Mouse (Mus musculus): ENCODE data around the gene Yif1a. TPM values are rescaled to one million over a fixed set of nuclear protein-coding genes. Genes with fewer than 3 reads are reported as not detected.

Yif1a gene
- 23.0 TPM for polyA plus RNA-seq (2014; fragmentation: Illumina TruSeq; extraction: RNeasy Lipid Tissue Mini Kit (QIAGEN cat#74804); ENCODE audit: low read depth, low replicate concordance)

DNA sequence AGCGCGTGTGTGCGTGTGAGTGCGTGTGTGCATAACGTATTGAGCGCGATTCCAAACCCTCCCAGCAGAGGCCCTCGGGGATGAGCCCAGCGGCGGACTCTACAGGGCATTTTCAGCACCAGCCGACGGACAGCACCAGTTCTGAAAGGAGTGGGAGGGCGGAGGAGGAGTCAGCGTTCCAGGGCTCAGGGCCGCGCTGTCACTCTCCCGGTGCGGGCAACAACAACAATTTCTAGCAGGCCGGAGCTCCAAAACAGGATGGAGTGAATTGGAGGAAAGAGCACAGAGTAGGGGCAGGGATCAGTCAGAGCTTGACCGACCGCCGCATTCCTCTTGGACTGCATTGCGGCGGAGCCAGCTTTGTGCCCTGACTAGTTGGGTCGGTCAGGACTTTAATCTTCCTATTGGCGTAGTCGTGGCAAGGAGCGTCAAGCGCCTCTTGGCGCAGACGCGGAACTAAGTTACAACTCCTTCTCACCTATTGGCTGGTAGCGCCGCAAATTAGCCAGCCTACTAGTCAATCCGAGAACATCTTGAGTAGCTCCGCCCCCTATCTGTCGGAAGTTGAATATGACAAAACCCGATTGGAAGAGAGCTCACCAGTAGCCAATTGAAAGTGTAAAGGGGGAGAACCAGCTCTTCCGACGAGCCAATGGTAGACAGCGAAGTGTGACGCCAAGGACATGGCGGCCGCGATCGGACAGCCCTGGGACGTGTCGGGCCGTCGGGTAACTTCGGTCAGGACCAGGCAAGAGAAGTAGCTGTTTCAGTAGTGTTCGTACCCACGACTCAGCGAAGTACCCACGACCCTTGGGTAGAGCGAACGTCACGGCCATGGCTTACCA, at the start of gene Yif1a:
TSS of gene Yif1a (plus strand) at position 655 of the 845 bp plus-strand sequence.

DNA sequence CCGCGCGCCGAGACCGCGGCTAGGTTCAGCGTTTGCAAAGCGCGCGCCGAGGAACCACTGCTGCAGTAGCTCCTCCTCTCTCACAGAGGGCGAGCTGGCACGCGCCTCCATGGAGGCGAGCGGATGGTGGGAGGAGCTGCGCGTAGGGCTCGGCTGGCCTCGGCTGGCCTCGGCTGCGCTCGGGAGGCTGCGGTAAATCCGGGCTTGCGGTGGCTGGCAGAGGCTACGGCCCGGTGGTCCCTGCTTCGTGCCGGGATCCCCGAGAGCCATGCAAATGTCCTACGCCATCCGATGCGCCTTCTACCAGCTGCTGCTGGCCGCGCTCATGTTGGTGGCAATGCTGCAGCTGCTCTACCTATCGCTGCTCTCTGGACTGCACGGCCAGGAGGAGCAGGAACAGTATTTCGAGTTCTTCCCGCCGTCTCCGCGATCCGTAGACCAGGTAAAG, 49.6 kb upstream of the Yif1a start, which contains the start of the genes B4gat1 and AC124502.3:
TSS of gene B4gat1 (plus strand) at position 118 of the 448 bp plus-strand sequence.
TSS of gene AC124502.3 (plus strand) at position 183 of the 448 bp plus-strand sequence.

DNA sequence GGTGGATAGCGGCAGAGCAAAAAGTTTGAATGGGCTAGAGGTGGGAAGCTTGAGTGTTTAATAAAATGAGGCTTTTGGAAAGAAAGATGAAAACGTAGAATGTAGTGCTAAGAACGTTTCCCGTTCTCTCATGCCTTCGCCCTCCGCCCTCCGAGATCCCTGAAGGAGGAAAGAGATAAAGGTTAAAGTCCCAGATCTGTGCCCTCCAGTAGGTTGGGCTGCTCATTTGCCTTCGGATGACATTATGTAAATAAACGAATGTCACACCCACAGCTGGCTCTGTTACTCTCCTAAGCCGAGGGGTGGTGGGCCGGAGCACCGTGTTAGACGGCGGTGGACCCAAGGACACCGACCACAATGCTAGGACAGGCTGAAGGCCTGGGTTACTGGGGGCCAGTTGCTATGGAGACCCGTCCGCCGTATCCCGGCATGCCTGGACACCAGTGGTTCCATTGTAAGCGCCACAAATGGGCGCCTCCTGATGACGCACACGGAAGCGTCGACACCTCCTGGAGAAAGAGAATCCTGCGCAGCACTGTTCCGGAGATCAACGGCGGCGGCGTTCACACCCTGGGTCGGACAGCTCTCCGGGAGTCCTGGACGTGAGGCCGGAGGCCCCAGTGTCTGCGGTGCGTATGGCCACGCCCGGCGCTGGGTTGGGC, 47.3 kb upstream of the Yif1a start, which contains the start of gene Brms1:
TSS of gene Brms1 (plus strand) at position 493 of the 662 bp plus-strand sequence.

DNA sequence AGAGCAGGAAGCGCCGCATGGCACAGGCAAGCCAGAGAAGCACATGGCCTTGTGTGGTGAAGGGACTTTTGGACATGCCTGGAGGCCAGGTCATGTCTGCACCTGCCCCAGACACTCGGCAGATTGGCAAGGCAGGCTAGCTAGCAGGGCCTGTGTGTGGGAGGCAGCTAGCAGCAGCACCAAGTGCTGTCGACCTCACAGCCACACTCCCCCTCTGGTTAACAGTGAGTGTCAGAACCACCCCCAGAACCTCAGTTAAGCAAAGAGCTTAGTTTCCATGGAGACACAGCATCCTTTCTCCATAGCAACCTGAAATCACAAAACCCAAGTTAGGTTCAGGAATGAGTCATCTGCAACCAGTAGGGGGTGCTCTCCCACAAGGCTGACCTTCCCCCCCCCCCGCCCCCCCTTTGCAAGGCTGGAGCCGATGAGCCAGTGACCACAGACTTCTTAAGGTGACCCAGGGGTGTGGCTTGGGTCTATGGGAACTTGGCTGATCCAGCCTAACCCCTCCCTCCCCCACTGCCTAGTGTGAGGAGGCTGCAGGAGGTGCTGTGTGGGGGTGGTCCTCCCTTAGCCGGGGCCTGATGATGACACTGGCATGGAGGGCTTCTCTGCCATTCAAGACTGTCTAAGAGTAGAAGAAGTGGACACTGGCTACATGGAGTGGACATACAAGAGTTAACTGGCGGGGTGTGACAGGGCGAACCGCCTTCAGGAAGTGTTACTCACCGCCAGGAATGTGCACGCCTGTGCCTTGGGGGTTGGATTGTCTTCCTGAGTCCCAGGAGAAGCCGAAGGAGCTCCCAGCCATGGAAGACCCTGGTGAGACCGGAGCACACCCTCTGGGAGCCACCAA, 38.1 kb upstream of the Yif1a start, which contains the start of gene Rin1:
TSS of gene Rin1 (plus strand) at position 435 of the 859 bp plus-strand sequence.

DNA sequence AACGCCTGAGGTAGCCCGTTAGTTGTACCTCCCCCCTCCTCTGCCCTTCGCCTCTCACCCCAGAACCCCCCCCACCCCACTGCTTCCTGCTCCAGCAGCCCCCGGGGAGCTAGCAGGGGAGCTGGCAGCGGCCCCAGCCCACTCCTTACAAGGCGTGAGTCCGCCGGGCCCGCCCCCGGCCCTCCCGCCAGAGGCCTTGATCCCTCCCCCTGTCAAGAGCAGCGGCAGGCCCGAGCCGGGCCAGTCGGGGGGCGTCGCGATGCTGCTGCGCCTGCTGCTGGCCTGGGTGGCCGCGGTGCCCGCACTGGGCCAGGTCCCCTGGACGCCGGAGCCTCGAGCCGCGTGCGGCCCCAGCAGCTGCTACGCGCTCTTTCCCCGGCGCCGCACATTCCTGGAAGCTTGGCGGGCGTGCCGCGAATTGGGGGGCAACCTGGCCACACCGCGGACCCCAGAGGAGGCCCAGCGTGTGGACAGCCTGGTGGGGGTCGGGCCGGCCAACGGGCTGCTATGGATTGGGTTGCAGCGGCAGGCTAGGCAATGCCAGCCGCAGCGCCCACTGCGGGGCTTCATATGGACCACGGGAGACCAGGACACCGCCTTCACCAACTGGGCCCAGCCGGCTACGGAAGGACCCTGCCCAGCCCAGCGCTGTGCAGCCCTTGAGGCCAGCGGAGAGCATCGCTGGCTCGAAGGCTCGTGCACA, 20.3 kb upstream of the Yif1a start, which contains the start of gene Cd248:
TSS of gene Cd248 (plus strand) at position 212 of the 703 bp plus-strand sequence.

DNA sequence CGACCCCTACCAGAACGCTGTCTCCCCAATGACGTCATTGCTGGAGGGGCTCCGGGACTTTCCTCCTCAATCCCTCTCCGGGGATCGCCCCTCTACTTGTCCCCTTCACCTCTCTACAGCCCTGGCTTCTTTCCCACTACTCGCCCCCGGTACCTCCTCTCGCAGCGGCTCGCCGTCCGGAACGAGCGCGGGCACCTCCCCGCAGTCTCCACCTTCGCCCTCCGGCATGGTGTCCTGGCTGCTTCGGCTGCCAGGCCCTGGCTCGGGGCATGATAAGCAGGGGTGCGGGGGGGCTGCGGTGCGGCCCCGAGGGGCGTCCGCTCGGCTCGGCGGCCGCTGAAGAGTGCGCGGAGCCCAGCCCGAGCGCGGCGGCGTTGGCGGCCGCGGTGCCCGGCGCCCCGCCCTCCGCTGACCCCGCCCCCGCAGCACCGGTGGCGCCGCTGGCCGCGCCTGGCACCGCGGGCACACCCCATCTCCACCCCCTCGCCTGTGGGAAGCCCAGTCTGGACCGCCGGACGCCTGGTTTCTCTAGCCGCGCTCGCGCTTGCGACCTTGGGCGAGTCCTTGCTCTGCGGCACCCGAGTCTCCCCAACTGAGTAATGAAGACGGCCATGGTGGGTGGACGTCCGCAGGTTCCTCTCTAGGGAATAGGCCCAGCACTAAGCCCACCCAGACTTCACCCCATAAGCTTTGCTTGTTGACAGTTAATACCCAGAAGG, 3.0 kb upstream of the Yif1a start, which contains the start of gene Tmem151a:
TSS of gene Tmem151a (minus strand) at position 387 of the 719 bp plus-strand sequence.

DNA sequence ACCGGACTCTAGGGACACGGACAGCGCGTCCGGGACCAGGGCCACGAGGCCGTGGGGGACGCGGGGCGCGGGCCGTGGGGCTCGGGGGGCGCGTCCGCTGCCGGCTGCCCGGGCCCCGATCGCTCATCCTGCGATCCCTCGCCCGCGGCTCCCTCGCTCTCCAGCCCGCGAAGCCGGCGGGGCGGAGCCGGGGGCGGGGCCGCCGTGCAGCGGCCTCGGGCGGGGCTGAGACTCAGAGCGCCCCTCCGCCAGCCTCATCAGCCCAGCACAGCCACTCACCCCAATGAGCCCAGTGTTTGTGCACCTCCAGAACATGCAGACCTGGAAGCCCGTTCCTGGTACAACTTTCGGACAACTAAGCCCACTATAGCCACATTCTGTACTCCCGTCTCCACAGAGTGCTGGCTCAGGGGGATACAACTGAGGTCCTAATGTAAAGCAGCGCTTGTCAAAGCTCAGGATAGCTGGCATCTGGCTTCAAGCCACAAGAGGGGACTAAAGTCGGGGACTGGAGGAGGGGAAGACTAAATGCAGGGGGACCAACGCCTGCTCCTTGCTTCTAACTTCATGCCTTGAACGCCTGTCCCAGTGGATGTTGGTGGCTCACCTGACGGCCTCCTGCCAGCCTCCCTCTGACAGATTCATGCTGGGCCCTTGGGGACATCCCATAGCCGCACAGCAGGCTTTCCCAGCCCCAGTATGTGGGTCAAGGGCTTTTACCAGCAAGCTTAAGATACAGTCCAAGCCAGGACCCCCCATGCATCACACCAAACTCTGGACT, 10.2 kb downstream of the Yif1a start, which contains the start of gene Cnih2:
TSS of gene Cnih2 (minus strand) at position 159 of the 781 bp plus-strand sequence.

DNA sequence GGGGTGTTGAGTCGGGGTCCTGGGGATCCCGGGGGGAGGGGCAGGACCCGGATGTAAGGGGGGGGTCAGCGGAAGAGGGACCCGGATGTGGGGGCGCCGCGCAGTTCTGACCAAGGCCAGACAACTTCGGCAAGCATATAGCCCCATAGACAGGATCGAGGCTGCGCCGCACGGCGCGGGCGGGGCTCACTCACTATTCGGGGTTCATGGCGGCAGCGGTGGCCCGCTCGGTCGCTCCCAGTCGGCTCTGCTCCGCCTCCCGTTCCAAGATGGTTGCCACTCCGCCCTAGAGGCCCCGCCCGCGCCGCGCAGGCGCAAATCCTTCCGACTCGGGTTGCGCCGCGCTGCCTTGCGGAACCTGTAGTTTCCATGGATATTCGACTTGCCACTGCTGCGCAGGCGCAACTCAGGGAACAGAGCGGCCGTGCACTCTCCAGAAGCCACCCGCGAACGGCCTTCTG, 18.4 kb downstream of the Yif1a start, which contains the start of gene Rab1b:
TSS of gene Rab1b (minus strand) at position 342 of the 461 bp plus-strand sequence.

DNA sequence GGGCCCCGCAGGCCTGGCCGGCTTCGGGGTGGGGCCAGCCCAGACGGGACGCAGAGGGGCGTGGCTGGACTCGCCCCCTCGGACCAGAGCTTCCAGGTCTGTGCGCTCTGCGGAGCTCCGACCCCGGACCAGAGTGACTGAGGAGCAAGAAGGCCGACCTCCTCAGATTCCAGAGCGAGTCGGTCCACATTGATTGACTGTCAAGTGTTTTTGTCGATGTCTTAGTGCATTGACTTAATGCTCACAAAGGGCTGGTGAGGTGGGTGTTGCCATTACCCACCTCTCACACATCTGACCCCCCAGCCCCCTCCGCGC, 30.0 kb downstream of the Yif1a start, which contains the start of gene Klc2:
TSS of gene Klc2 (minus strand) at position 177 of the 315 bp plus-strand sequence.

Other genes with a start within 250 kb of the Yif1a start
- gene Ccs, start 249.2 kb upstream of the Yif1a start, polyA plus RNA-seq (2014; fragmentation: Illumina TruSeq; extraction: RNeasy Lipid Tissue Mini Kit (QIAGEN cat#74804); ENCODE audit: low read depth, low replicate concordance): 1.8 TPM
- not detected for gene Ccdc87, start 249.2 kb upstream of the Yif1a start, polyA plus RNA-seq (2014; fragmentation: Illumina TruSeq; extraction: RNeasy Lipid Tissue Mini Kit (QIAGEN cat#74804); ENCODE audit: low read depth, low replicate concordance)
- gene Ctsf, start 233.4 kb upstream of the Yif1a start, polyA plus RNA-seq (2014; fragmentation: Illumina TruSeq; extraction: RNeasy Lipid Tissue Mini Kit (QIAGEN cat#74804); ENCODE audit: low read depth, low replicate concordance): 112 TPM
- gene Actn3, start 210.6 kb upstream of the Yif1a start, polyA plus RNA-seq (2014; fragmentation: Illumina TruSeq; extraction: RNeasy Lipid Tissue Mini Kit (QIAGEN cat#74804); ENCODE audit: low read depth, low replicate concordance): 2.0 TPM
- 38.0 TPM for gene Zdhhc24, start 209.9 kb upstream of the Yif1a start, polyA plus RNA-seq (2014; fragmentation: Illumina TruSeq; extraction: RNeasy Lipid Tissue Mini Kit (QIAGEN cat#74804); ENCODE audit: low read depth, low replicate concordance)
- gene Bbs1, start 181.9 kb upstream of the Yif1a start, polyA plus RNA-seq (2014; fragmentation: Illumina TruSeq; extraction: RNeasy Lipid Tissue Mini Kit (QIAGEN cat#74804); ENCODE audit: low read depth, low replicate concordance): 4.8 TPM
- gene Dpp3, start 160.3 kb upstream of the Yif1a start, polyA plus RNA-seq (2014; fragmentation: Illumina TruSeq; extraction: RNeasy Lipid Tissue Mini Kit (QIAGEN cat#74804); ENCODE audit: low read depth, low replicate concordance): 4.0 TPM
- gene Peli3, start 145.4 kb upstream of the Yif1a start, polyA plus RNA-seq (2014; fragmentation: Illumina TruSeq; extraction: RNeasy Lipid Tissue Mini Kit (QIAGEN cat#74804); ENCODE audit: low read depth, low replicate concordance): 4.0 TPM
- gene Mrpl11, start 126.4 kb upstream of the Yif1a start, polyA plus RNA-seq (2014; fragmentation: Illumina TruSeq; extraction: RNeasy Lipid Tissue Mini Kit (QIAGEN cat#74804); ENCODE audit: low read depth, low replicate concordance): 25.5 TPM
- gene Npas4, start 98.2 kb upstream of the Yif1a start, polyA plus RNA-seq (2014; fragmentation: Illumina TruSeq; extraction: RNeasy Lipid Tissue Mini Kit (QIAGEN cat#74804); ENCODE audit: low read depth, low replicate concordance): not detected
- gene Slc29a2, start 64.7 kb upstream of the Yif1a start, polyA plus RNA-seq (2014; fragmentation: Illumina TruSeq; extraction: RNeasy Lipid Tissue Mini Kit (QIAGEN cat#74804); ENCODE audit: low read depth, low replicate concordance): not detected
- 27.2 TPM for gene B4gat1, start 49.7 kb upstream of the Yif1a start, polyA plus RNA-seq (2014; fragmentation: Illumina TruSeq; extraction: RNeasy Lipid Tissue Mini Kit (QIAGEN cat#74804); ENCODE audit: low read depth, low replicate concordance)
- gene AC124502.3, start 49.6 kb upstream of the Yif1a start, polyA plus RNA-seq (2014; fragmentation: Illumina TruSeq; extraction: RNeasy Lipid Tissue Mini Kit (QIAGEN cat#74804); ENCODE audit: low read depth, low replicate concordance): 1.1 TPM
- gene Brms1, start 47.2 kb upstream of the Yif1a start, polyA plus RNA-seq (2014; fragmentation: Illumina TruSeq; extraction: RNeasy Lipid Tissue Mini Kit (QIAGEN cat#74804); ENCODE audit: low read depth, low replicate concordance): not detected
- 0.23 TPM for gene Rin1, start 38.1 kb upstream of the Yif1a start, polyA plus RNA-seq (2014; fragmentation: Illumina TruSeq; extraction: RNeasy Lipid Tissue Mini Kit (QIAGEN cat#74804); ENCODE audit: low read depth, low replicate concordance)
- gene Cd248, start 20.5 kb upstream of the Yif1a start, polyA plus RNA-seq (2014; fragmentation: Illumina TruSeq; extraction: RNeasy Lipid Tissue Mini Kit (QIAGEN cat#74804); ENCODE audit: low read depth, low replicate concordance): 0.41 TPM
- gene Tmem151a, start 3.0 kb upstream of the Yif1a start, polyA plus RNA-seq (2014; fragmentation: Illumina TruSeq; extraction: RNeasy Lipid Tissue Mini Kit (QIAGEN cat#74804); ENCODE audit: low read depth, low replicate concordance): not detected
- gene Cnih2, start 10.0 kb downstream of the Yif1a start, polyA plus RNA-seq (2014; fragmentation: Illumina TruSeq; extraction: RNeasy Lipid Tissue Mini Kit (QIAGEN cat#74804); ENCODE audit: low read depth, low replicate concordance): not detected
- 6.5 TPM for gene Rab1b, start 18.5 kb downstream of the Yif1a start, polyA plus RNA-seq (2014; fragmentation: Illumina TruSeq; extraction: RNeasy Lipid Tissue Mini Kit (QIAGEN cat#74804); ENCODE audit: low read depth, low replicate concordance)
- gene Klc2, start 30.0 kb downstream of the Yif1a start, polyA plus RNA-seq (2014; fragmentation: Illumina TruSeq; extraction: RNeasy Lipid Tissue Mini Kit (QIAGEN cat#74804); ENCODE audit: low read depth, low replicate concordance): 0.58 TPM
- gene Pacs1, start 184.6 kb downstream of the Yif1a start, polyA plus RNA-seq (2014; fragmentation: Illumina TruSeq; extraction: RNeasy Lipid Tissue Mini Kit (QIAGEN cat#74804); ENCODE audit: low read depth, low replicate concordance): 5.5 TPM
- 42.7 TPM for gene Sf3b2, start 206.9 kb downstream of the Yif1a start, polyA plus RNA-seq (2014; fragmentation: Illumina TruSeq; extraction: RNeasy Lipid Tissue Mini Kit (QIAGEN cat#74804); ENCODE audit: low read depth, low replicate concordance)
- gene Gal3st3, start 209.8 kb downstream of the Yif1a start, polyA plus RNA-seq (2014; fragmentation: Illumina TruSeq; extraction: RNeasy Lipid Tissue Mini Kit (QIAGEN cat#74804); ENCODE audit: low read depth, low replicate concordance): not detected
- not detected for gene Catsper1, start 247.2 kb downstream of the Yif1a start, polyA plus RNA-seq (2014; fragmentation: Illumina TruSeq; extraction: RNeasy Lipid Tissue Mini Kit (QIAGEN cat#74804); ENCODE audit: low read depth, low replicate concordance)